Mouse (Mus musculus) brain, embryonic 14.5 days (tissue): ENCODE data around the gene Aldh8a1. TPM values are rescaled to one million over a fixed set of nuclear protein-coding genes. Genes with fewer than 3 reads are reported as not detected.
A peak's percentile ranks its signal among the peaks of the same experiment; 100 is the strongest.

ENCODE experiments used
- DNase-seq: peaks from one replicate; pipeline ENCODE4 v3.0.0-alpha.2; 2011; ENCODE audit warnings: low read depth
- CTCF ChIP-seq: fragments of 200-500 bp; IDR thresholded peaks from 2 replicates; pipeline ENCODE4 v1.5.1; 2012; ENCODE audit warnings: inconsistent platforms, mild to moderate bottlenecking, moderate library complexity, borderline replicate concordance; ENCODE audit not compliant: insufficient read depth, insufficient read length; ENCODE audit errors: extremely low read depth
- POLR2A ChIP-seq: fragments of 200-500 bp; IDR thresholded peaks from 2 replicates; pipeline ENCODE4 v1.6.1; 2012; ENCODE audit warnings: mild to moderate bottlenecking, inconsistent platforms, borderline replicate concordance; ENCODE audit not compliant: poor library complexity, insufficient read depth, insufficient read length, severe bottlenecking; ENCODE audit errors: extremely low read depth
- polyA plus RNA-seq: library from polyadenylated mRNA; depleted of rRNA; stranded (reverse); fragments of >200 nt; gene quantifications from 2 replicates; pipeline ENCODE4 v1.2.3, GENCODE M21; 2012

Gene Aldh8a1
- polyA plus RNA-seq, 1 experiment: 0.29 TPM

DNA sequence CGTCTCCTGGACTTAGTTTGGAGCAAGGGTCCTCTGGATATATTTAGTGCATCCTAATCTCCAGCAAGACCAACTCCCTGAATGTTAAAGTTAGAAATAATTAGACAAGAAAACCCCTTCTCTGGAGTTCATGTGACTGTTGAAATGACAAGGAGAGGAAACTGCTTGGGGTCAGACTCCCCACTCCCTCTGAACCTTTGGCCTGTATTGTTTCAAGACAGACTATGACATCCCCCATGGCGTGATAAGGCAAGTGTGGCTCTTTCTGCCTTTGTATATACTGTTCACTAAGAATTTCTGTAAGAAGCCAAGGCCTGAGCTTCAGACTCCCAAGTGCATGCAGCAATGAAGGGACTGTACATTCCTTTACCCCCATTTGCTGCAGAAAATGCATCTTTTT, 23.4 kb downstream of the Aldh8a1 start:
- TF ChIP-seq POLR2A (no peak), CTCF (no peak)
- no peak for DNase-seq

DNA sequence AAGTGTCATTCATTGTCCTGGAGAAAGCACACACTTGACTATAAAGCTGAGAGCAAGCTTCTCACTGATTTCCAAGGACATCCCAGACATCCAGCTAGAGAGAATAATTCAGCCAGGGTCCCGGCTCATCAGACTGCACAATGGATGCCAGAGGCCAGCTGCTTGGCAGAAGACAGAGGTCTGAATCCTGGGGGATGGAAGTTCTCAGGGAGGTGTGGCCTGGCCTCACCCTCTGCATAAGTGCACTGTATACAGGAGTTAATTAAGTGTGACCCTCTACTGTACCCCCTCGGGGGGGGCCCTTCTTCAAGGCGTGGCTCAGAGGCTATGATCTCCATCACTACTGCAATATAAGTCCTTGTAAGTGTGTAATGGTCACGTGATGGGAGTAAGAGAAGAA, 24.2 kb downstream of the Aldh8a1 start:
- no peak for DNase-seq

DNA sequence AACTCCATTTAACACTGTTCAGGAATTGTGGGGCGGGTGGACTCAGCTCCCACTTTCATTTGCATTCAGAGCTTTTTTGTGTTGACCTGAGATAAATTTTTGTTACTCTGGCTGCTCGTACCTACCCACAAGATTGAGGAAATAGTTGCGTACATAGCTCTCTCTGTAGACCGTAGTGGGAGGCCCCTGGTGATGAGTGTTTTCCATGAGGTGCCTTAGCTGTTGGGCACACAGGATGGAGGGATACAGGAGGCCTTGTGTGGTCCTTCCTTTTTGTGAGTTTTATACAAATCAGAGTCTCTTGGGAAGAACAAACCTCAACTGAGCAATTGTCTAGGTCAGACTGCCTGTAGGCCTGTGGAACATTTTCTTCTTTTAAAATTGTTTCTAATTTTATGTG, 27.7 kb downstream of the Aldh8a1 start:
- TF ChIP-seq POLR2A (no peak), CTCF (no peak)
- DNase-seq: no peak

More for the DNA sequence above, 24.2 kb downstream of the Aldh8a1 start:
- TF ChIP-seq POLR2A (no peak), CTCF (no peak)

DNA sequence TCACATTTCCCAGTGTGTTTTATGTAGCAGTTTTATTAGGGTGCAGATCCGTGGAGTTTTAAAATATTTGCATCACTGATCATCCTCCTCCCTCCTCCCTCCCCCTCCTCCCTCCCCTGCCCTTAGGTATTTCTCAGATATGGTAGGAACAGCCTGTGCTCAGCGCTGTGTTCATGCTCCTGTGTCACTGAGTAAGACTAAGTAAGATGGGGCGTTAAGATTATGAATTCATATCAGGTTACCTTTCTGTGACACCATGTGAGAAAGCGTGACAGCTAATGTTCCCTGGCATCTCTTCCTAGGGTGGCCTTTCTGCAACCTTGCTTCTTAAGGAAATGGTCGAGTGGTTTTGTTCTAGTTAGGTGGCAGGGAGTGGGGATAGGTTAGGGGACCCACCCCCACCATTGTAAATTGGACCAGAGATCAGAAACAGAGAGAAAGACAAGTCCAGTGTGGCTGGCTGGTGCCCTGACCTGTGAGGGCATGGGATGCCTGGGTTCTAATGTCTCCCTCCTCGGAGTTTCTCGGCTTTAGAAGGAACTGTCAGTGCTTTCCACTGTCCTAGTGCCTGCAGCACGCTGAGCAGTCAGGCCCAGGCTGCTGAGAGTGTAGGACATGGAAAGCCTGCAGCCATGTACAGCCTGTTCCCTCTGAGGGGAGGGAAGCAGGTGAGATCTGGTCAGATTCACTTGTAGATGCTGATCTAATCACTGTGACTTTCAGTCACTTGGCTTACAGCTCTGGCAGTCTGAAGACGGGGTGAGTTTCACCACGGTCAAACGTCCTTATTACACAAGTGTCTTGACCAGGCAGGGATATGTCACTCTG, 28.8 kb downstream of the Aldh8a1 start:
- TF ChIP-seq POLR2A (no peak), CTCF (no peak)
- DNase-seq: no peak

DNA sequence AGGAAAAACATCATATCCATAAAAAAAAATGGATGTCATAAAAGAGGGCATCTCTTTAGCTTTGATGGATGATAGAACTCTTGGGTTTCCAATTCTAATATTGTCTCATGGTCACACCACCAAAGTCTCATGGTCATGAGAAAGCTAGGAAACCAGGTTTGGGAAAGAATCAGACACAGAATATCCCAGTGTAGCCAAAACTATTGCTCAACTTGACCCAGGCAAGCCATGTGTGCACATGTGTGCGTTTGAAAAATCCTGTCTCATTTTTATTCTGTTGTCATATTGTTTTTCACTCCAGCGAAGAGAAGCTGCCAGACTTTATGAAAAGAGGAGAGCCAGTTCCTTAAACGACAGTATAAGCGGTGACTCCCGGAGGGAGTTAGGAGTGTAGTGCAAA, 33.6 kb downstream of the Aldh8a1 start:
- DNase-seq: no peak
- no peak for TF ChIP-seq POLR2A
- no peak for TF ChIP-seq CTCF

DNA sequence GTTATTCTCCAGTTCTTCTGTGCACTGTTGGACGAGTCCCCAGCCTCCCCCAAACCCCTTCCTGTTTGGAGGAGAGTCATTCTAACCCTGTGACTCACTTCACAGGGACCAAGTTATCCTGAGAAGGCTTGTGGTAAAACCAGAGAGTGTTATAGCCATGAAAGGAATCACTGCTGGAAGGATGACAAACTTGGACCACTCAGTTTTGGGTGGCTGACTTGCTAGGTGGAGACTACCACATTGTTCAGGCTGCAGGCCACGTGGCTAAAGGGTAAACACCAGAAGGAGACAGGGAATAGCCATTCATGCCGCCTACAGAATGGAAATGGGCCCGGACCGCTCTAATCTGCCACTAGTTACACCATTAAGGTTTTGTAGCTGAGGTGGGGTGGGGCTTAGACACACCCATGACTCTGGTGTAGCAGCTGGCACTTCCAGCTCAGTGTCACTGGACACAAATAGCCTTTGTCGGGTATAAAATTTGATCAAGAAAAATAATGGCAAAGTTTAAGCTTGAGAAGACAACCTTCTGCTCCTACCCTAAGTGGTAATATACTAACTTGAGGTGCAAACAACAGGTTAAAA, 34.6 kb downstream of the Aldh8a1 start:
- TF ChIP-seq CTCF: no peak
- TF ChIP-seq POLR2A: no peak
- DNase-seq: no peak

DNA sequence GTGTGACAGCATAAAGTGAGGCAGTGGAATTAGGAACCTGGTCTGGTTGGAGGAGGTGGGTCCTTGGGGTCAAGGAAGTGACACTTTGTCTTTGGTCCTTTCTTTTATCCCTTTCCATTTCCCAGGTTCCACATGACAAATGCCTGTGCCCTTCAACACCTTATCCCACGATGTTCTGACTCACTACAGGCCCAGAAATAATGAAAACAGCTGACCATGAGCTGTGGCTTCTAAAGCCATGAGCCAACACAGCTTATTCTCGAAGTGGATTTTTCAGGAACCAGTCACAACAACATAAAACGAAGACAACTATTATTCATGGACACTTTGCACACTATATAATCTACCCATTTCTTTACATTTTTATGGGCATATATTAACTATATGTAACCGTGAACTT, 37.9 kb downstream of the Aldh8a1 start:
- no peak for DNase-seq
- TF ChIP-seq POLR2A (no peak), CTCF (no peak)

DNA sequence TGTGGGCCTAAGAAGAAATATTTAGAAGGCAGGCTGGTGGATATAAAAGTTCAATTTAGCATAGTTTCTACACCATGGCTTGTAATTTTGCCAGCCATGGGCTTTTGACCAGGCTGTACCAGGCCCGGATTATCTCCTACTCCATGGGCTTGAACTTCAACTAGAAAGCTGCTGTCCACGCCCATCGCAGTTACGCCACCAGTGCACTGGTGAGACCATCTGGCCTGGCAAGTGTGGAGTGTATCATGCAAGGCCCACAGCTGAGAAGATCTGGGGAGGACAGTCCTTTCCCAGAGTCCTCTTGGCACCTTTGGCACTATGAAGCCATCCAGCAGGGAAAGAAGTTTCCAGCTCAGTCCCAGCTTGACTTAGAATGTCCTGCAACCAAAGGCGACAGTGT, 39.1 kb downstream of the Aldh8a1 start:
- no peak for TF ChIP-seq POLR2A
- TF ChIP-seq CTCF: no peak

DNA sequence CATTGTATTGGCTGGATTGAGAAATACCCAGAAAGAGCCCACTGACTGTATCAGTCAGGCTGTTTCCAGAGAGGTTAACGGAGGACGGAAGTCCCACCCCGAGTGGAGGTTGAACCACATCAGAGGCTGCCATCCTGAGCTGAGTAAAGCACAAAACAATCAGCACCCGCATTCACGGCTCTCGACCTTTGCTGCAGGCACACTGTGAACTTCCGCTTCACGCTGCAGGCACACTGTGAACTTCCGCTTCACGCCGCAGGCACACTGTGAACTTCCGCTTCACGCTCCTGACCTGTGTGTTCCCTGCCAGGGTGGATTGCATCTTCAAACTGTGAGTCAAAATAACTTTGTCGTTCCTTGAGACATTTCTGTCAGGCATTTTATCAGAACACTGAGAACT, 42.1 kb downstream of the Aldh8a1 start:
- DNase-seq: no peak
- TF ChIP-seq CTCF (no peak), POLR2A (no peak)

More for the DNA sequence above, 39.1 kb downstream of the Aldh8a1 start:
- DNase-seq: no peak

DNA sequence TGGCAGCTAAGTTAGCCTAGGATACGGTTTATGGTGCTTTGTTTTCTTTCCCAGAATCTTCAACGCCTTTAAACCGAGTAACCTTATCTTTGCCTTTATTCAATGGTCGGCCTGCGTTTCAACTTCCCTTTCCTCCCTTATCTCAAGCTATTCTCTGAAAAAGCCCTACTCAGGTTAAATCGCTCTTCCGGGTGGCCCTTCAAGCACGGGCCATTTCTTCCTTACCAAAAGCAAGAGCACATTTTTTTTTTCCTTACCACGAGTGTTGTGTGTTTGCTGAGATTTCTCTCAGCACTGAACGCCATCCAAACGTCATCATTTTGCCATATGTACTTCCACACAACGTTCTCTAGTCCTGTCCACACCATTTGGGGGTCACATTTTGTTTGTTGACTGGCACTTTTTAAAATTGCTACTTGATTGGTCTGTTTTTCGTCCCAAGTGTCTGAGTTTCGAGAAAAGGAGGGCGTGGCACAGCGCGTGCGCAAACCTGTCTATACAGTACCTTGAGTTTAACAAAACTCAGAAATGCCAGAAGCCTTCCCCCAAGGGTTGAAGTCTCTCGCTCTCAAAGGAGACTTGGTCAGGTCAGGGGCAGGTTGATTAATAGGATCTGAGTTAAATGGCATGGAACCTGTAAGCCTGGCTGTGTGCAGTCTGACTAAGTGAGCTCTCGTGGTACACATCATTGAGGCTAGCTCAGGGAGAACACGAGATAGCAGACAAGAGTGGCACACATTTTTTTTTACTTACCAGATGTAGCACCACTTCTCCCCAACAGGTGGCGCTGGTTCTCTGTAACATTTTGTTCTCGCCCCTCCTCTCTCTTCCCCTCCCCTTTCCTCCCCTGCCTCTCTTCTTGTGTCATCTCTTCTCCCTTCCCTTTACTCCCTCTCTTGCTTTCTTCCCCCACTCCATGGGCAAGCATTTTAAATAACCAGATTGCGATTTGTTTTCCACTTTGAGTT, 43.6 kb downstream of the Aldh8a1 start:
- DNase-seq: peak; percentile 59

DNA sequence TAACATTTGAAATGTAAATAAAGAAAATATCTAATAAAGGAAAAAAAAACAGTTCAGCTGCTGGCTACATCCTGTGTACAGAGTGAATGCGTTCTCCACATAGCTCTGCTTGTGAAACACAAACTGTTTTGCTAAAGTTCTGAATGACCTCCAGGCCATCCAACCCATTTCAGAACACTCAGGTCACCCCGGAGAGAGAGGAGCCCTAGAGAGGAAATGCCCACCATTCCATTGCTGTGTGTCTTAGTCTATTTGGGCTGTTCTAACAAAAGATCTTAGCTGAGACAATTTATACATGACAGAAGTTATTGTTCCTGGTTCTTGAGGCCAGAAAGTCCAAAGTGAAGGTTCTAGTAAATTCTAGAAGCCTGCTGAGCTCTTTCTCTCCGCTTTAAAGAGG, 49.4 kb downstream of the Aldh8a1 start:
- TF ChIP-seq CTCF: no peak
- TF ChIP-seq POLR2A: no peak
- DNase-seq: no peak

More for the DNA sequence above, 43.6 kb downstream of the Aldh8a1 start:
- TF ChIP-seq CTCF (peak; percentile 63), POLR2A (no peak)
